Mouse (Mus musculus) limb, embryonic 14.5 days (tissue): ENCODE data around the gene Zfp507. TPM values are rescaled to one million over a fixed set of nuclear protein-coding genes. Genes with fewer than 3 reads are reported as not detected.

Experiments
- ATAC-seq: fragments of 200-750 bp; cut with Nextera tagmentation; 2 replicates; pipeline ENCODE4 v1.8.0; 2017; ENCODE audit warnings: low read depth, moderate number of reproducible peaks, moderate TSS enrichment; ENCODE audit not compliant: low FRiP score
- DNase-seq: peaks from one replicate; pipeline ENCODE4 v3.0.0-alpha.2; 2015; ENCODE audit warnings: low spot score
- H3K27ac ChIP-seq: fragments of 300-500 bp; sonication (generic); replicated peaks from 2 replicates; pipeline ENCODE4 v1.5.1; 2014; ENCODE audit warnings: low read depth, mild to moderate bottlenecking, low read length, moderate library complexity, mixed read lengths
- H3K27me3 ChIP-seq: fragments of 300-500 bp; sonication (generic); 2 replicates; pipeline ENCODE4 v1.6.1; 2014; ENCODE audit warnings: low read length, mixed read lengths; ENCODE audit not compliant: control insufficient read depth, insufficient read depth
- H3K36me3 ChIP-seq: fragments of 300-500 bp; sonication (generic); 2 replicates; pipeline ENCODE4 v1.6.1; 2014; ENCODE audit warnings: mild to moderate bottlenecking, low read length, moderate library complexity, mixed read lengths; ENCODE audit not compliant: control insufficient read depth, insufficient read depth
- H3K4me1 ChIP-seq: fragments of 300-500 bp; sonication (generic); 2 replicates; pipeline ENCODE4 v1.6.1; 2014; ENCODE audit warnings: antibody characterized with exemption, low read length, mixed read lengths; ENCODE audit not compliant: control insufficient read depth, insufficient read depth
- H3K4me2 ChIP-seq: fragments of 300-500 bp; sonication (generic); replicated peaks from 2 replicates; pipeline ENCODE4 v1.6.1; 2014; ENCODE audit warnings: low read depth, mild to moderate bottlenecking, low read length, moderate library complexity; ENCODE audit not compliant: severe bottlenecking
- H3K4me3 ChIP-seq: fragments of 300-500 bp; sonication (generic); replicated peaks from 2 replicates; pipeline ENCODE4 v1.5.1; 2014; ENCODE audit warnings: low read length
- H3K9ac ChIP-seq: fragments of 300-500 bp; sonication (generic); 2 replicates; pipeline ENCODE4 v1.6.1; 2014; ENCODE audit warnings: mild to moderate bottlenecking, low read depth, low read length, moderate library complexity; ENCODE audit not compliant: severe bottlenecking
- H3K9me3 ChIP-seq: fragments of 300-500 bp; sonication (generic); 2 replicates; pipeline ENCODE4 v1.6.1; 2016; ENCODE audit warnings: low read length; ENCODE audit not compliant: control insufficient read depth
- POLR2A ChIP-seq: fragments of 200-500 bp; IDR thresholded peaks from 2 replicates; pipeline ENCODE4 v1.8.0; 2012; ENCODE audit warnings: inconsistent platforms, mild to moderate bottlenecking, moderate library complexity, borderline replicate concordance; ENCODE audit not compliant: insufficient read depth, insufficient read length; ENCODE audit errors: extremely low read depth
- WGBS: fragments of 180-500 bp; shearing (Covaris S2); extraction: QIAGEN DNeasy Blood & Tissue Kit; methylation state at CpG from one replicate; pipeline ENCODE4 v1.1.7; 2014; 5-methylcytosine and 5-hydroxymethylcytosine counted together
- polyA plus RNA-seq, 2 experiments: library from polyadenylated mRNA; depleted of rRNA in 1 of 2; stranded (reverse) in 1 of 2; unstranded in 1 of 2; fragments of >200 nt; fragmentation: Nextera tagmentation in 1 of 2; extraction: Ambion mirVana in 1 of 2; gene quantifications; 2 replicates each; pipeline versions ENCODE4 v1.2.1 to v1.2.3; 2012 to 2014

Zfp507 gene
- polyA plus RNA-seq, 2 experiments = 18.6 to 22.5 TPM

DNA sequence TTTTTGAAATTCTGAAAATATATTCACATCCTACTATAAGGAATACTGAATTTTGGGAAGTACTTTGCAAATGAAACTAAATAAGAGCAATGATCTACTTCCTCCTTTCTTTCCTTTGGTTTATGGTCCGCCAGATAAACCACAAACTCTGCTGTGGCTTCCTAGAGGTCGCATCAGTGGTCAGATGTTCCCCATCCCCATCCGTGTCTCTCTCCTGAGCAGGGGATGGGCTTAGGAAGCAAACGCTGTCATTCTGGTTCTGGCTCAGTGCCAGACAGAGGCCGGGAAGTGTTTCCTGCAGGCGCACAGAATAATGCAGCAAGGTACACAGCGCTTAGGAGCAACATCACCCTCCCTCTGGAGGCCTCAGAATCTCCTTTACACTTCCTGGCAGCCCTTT is 6.7 kb downstream of the Zfp507 start:
- H3K4me2 ChIP-seq = no peak overlapping the region
- no peak overlapping the region for H3K9ac ChIP-seq
- TF ChIP-seq POLR2A = no peak
- peaks cover 94% of the 10 kb centered on the region for H3K36me3 ChIP-seq
- no peak for DNase-seq
- no peak overlapping the region for H3K27ac ChIP-seq
- H3K4me1 ChIP-seq = peaks cover 3% of the 10 kb centered on the region
- H3K27me3 ChIP-seq = no peaks in the 10 kb centered on the region
- ATAC-seq = no peak
- H3K9me3 ChIP-seq = no peaks in the 10 kb centered on the region
- WGBS = 74% methylated on average over 7 of the region's 7 CpGs
- H3K4me3 ChIP-seq = no peak overlapping the region

GRCm38 (mm10) chr7:35794145-35794664 is 8.6 kb downstream of the Zfp507 start:
- no peak overlapping the region for H3K4me2 ChIP-seq
- no peak for TF ChIP-seq POLR2A
- H3K27ac ChIP-seq = no peak overlapping the region
- H3K9me3 ChIP-seq = no peaks in the 10 kb centered on the region
- H3K4me3 ChIP-seq = no peak overlapping the region
- H3K27me3 ChIP-seq = no peaks in the 10 kb centered on the region
- WGBS = 91% methylated on average over 12 of the region's 12 CpGs
- no peaks in the 10 kb centered on the region for H3K4me1 ChIP-seq
- H3K36me3 ChIP-seq = peaks cover 93% of the 10 kb centered on the region
- ATAC-seq (no peak), DNase-seq (no peak)
- no peak overlapping the region for H3K9ac ChIP-seq

- ATAC-seq (no peak), DNase-seq (no peak)
- H3K27me3 ChIP-seq = no peaks in the 10 kb centered on the region
- TF ChIP-seq POLR2A = no peak
- no peak overlapping the region for H3K9ac ChIP-seq
- H3K4me3 ChIP-seq = no peak overlapping the region
- no peak overlapping the region for H3K4me2 ChIP-seq
- no peak overlapping the region for H3K27ac ChIP-seq
- H3K9me3 ChIP-seq = no peaks in the 10 kb centered on the region
- H3K36me3 ChIP-seq = peaks cover 92% of the 10 kb centered on the region
- H3K4me1 ChIP-seq = no peaks in the 10 kb centered on the region
- WGBS = 85% methylated on average over 12 of the region's 12 CpGs
Measured at GRCm38 (mm10) chr7:35792150-35792848, 10.5 kb downstream of the Zfp507 start.

DNA sequence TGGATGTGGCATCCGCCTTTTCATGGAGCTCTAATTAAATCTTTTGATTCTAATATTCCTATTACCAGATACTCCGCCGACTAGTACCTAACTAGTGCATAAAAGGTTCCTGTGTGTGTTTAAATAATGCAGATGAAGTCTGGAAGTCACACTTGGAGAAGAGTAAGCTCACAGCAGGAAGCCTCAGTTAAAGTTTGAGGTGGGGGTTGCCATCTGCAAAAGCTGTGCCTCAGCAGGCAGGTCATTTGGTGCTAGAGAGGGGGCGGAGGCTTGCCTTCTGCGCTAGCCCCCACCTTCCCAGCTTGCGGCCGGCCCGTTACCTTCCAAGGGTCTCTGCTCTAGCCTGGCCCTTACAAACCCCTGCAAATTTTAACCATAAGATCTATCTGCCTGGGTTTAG is 11.9 kb downstream of the Zfp507 start:
- Histone ChIP-seq H3K4me3 (no peak overlapping the region), H3K36me3 (peaks cover 88% of the 10 kb centered on the region), H3K4me2 (no peak overlapping the region), H3K9me3 (no peaks in the 10 kb centered on the region), H3K9ac (no peak overlapping the region), H3K4me1 (no peaks in the 10 kb centered on the region), H3K27ac (no peak overlapping the region), H3K27me3 (no peaks in the 10 kb centered on the region)
- ATAC-seq (no peak), DNase-seq (no peak)
- WGBS = 37% methylated on average over 8 of the region's 8 CpGs
- no peak for TF ChIP-seq POLR2A

GRCm38 (mm10) chr7:35790201-35790600 is 12.6 kb downstream of the Zfp507 start:
- no peak overlapping the region for H3K9ac ChIP-seq
- 56% methylated on average over 8 of the region's 8 CpGs for WGBS
- no peak overlapping the region for H3K4me2 ChIP-seq
- ATAC-seq = no peak
- DNase-seq = no peak
- H3K27me3 ChIP-seq = no peaks in the 10 kb centered on the region
- no peak overlapping the region for H3K27ac ChIP-seq
- no peak overlapping the region for H3K4me3 ChIP-seq
- peaks cover 88% of the 10 kb centered on the region for H3K36me3 ChIP-seq
- no peaks in the 10 kb centered on the region for H3K9me3 ChIP-seq
- no peak for TF ChIP-seq POLR2A
- H3K4me1 ChIP-seq = no peaks in the 10 kb centered on the region
